Mouse (Mus musculus): ENCODE measurements around the gene Cers3. TPM values are rescaled to one million over a fixed set of nuclear protein-coding genes. Genes with fewer than 3 reads are reported as not detected.

Cers3 gene
- polyA plus RNA-seq, 1 experiment: 0.70 TPM

DNA sequence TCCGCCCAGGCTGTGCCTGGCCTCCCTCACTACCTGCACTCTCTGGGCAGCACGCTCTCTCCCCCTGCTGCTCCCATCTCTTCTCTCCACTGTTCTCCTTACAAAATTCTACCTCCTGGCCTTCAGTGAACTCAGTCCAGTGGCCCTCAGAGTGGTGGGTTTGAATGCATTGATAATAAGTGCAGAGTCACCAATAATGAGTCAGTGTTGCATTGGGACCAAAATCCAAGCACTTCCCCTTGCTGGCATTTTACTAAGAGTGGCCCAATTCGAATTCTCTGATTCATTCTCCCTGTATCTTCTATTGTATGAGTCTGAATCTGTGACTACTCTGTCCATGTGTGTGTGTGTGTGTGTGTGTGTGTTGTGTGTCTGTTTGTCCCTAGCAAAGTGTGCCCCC, 63.5 kb downstream of the Cers3 start:
- DNase-seq (ENCODE audit: low read depth): no peak
- TF ChIP-seq CTCF (IDR thresholded peaks at IDR 0.05; ENCODE audit: borderline replicate concordance, extremely low read depth, insufficient read depth, insufficient read length): no peak
- TF ChIP-seq POLR2A (IDR thresholded peaks at IDR 0.05; ENCODE audit: borderline replicate concordance, extremely low read depth, insufficient read depth, insufficient read length, poor library complexity, severe bottlenecking): no peak

- no peak for TF ChIP-seq POLR2A (IDR thresholded peaks at IDR 0.05; ENCODE audit: borderline replicate concordance, extremely low read depth, insufficient read depth, insufficient read length, poor library complexity, severe bottlenecking)
- TF ChIP-seq CTCF (IDR thresholded peaks at IDR 0.05; ENCODE audit: borderline replicate concordance, extremely low read depth, insufficient read depth, insufficient read length): no peak
- DNase-seq (ENCODE audit: low read depth): no peak
Observed at GRCm38 (mm10) chr7:66810436-66810835, 67.1 kb downstream of the Cers3 start.

DNA sequence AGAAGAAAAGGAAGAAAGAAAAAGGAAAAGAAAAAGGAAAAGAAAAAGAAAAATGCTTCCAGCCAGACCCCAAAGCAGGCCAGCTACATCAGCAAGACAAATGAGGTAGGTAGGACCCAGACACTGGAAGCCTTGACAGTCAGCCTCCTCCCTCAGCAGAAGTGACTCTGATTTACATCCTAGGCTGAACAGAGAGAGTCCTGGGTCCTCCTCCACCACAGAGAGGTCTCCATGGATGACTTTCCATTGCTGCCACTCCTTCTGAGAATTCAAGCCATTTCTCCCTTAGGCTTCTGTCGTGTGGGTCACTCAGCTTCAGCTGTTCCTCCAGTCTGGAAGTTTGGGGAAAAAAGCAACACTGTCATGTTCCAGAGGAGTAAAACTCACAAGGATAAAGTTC, 68.0 kb downstream of the Cers3 start:
- TF ChIP-seq CTCF (IDR thresholded peaks at IDR 0.05; ENCODE audit: borderline replicate concordance, extremely low read depth, insufficient read depth, insufficient read length) (no peak), POLR2A (IDR thresholded peaks at IDR 0.05; ENCODE audit: borderline replicate concordance, extremely low read depth, insufficient read depth, insufficient read length, poor library complexity, severe bottlenecking) (no peak)

GRCm38 (mm10) chr7:66812289-66812688, 69.0 kb downstream of the Cers3 start:
- TF ChIP-seq POLR2A (IDR thresholded peaks at IDR 0.05; ENCODE audit: borderline replicate concordance, extremely low read depth, insufficient read depth, insufficient read length, poor library complexity, severe bottlenecking) (no peak), CTCF (IDR thresholded peaks at IDR 0.05; ENCODE audit: borderline replicate concordance, extremely low read depth, insufficient read depth, insufficient read length) (no peak)
- no peak for DNase-seq (ENCODE audit: low read depth)

More for the DNA sequence above, 68.0 kb downstream of the Cers3 start:
- no peak for DNase-seq (ENCODE audit: low read depth)

GRCm38 (mm10) chr7:66812737-66813136, 69.4 kb downstream of the Cers3 start:
- DNase-seq (ENCODE audit: low read depth): peak; percentile 33
- TF ChIP-seq CTCF (IDR thresholded peaks at IDR 0.05; ENCODE audit: borderline replicate concordance, extremely low read depth, insufficient read depth, insufficient read length): no peak
- TF ChIP-seq POLR2A (IDR thresholded peaks at IDR 0.05; ENCODE audit: borderline replicate concordance, extremely low read depth, insufficient read depth, insufficient read length, poor library complexity, severe bottlenecking): no peak

DNA sequence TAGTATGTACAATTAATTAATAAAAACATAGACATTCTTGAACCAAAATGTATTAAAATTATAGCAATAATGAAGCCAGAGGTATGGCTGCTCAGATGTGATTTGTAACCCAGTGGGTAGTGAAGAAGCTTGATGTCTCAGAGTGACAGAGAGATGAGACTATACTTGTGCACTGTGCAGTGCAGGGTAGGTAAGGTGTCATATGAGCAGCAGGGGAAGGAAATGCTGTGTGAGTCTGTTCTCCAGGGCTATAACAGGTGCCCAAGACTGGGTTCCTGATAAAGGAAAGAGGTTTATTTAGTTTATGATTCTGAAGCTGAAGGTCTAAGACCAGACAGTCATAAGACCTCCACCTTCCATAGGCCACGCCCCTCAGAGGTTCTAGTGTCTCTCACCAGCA, 69.9 kb downstream of the Cers3 start:
- TF ChIP-seq POLR2A (IDR thresholded peaks at IDR 0.05; ENCODE audit: borderline replicate concordance, extremely low read depth, insufficient read depth, insufficient read length, poor library complexity, severe bottlenecking) (no peak), CTCF (IDR thresholded peaks at IDR 0.05; ENCODE audit: borderline replicate concordance, extremely low read depth, insufficient read depth, insufficient read length) (no peak)
- no peak for DNase-seq (ENCODE audit: low read depth)

DNA sequence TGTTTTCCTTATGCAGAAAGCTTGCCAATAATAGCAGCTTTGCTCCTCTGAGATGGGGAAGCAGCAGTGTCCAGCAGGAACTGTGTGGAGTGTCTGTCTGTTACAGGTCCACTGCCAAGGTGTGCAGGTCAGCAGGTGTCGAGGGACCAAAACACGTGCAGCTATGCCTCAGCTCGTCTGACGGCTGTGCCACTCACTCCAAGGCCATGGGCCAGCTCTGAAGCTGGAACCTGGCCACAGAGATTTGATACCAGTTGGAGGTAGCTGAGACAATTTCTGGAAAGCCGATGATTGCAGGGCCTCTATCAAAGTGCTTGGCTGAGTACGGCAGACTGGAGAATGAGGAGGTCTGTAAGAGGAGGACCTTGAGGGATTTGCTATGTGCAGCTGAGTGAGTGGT, 72.2 kb downstream of the Cers3 start:
- DNase-seq (ENCODE audit: low read depth): no peak
- TF ChIP-seq POLR2A (IDR thresholded peaks at IDR 0.05; ENCODE audit: borderline replicate concordance, extremely low read depth, insufficient read depth, insufficient read length, poor library complexity, severe bottlenecking) (no peak), CTCF (IDR thresholded peaks at IDR 0.05; ENCODE audit: borderline replicate concordance, extremely low read depth, insufficient read depth, insufficient read length) (no peak)

DNA sequence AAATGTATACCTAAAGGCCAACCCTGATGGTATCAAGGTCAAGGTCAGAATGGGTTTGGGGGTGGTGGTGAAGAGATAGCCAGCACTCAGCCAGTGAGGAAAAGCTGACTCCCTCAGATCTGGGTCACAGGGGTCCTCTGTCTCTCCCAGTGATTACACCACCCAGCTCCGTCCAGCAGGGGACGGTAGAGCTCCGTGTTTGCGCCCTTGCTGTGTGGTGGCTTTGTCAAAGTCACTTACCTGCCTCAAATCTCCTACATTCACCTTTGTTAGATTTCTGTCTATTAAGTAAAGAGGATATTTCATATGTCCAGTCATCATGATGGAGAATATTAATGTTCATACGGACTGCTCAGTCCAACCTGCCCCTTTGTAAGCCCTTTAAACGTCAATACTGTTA, 76.7 kb downstream of the Cers3 start:
- peak; percentile 35 for DNase-seq (ENCODE audit: low read depth)
- peak; percentile 96 for TF ChIP-seq CTCF (IDR thresholded peaks at IDR 0.05; ENCODE audit: borderline replicate concordance, extremely low read depth, insufficient read depth, insufficient read length)
- no peak for TF ChIP-seq POLR2A (IDR thresholded peaks at IDR 0.05; ENCODE audit: borderline replicate concordance, extremely low read depth, insufficient read depth, insufficient read length, poor library complexity, severe bottlenecking)

DNA sequence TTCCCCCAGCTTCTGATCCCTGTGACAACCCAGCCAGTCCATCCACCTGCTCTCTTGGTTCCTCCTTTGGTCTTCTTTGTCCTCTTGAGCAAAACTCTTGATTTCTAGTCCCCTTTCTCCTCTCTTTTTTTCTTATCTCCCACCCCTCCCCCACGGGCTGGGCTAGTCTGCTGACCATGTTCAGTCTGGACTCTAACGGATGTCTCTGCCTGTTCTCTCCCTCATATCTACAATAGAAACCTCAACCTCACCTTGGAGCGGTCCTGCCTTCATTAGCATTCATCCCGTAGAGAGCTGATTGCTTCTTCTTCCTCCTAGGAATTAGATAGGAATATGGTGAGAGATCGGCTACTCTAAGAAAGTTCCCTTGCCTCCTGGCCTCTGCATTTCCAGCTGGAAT, 87.5 kb downstream of the Cers3 start:
- no peak for DNase-seq (ENCODE audit: low read depth)
- TF ChIP-seq POLR2A (IDR thresholded peaks at IDR 0.05; ENCODE audit: borderline replicate concordance, extremely low read depth, insufficient read depth, insufficient read length, poor library complexity, severe bottlenecking) (no peak), CTCF (IDR thresholded peaks at IDR 0.05; ENCODE audit: borderline replicate concordance, extremely low read depth, insufficient read depth, insufficient read length) (no peak)

- TF ChIP-seq CTCF (IDR thresholded peaks at IDR 0.05; ENCODE audit: borderline replicate concordance, extremely low read depth, insufficient read depth, insufficient read length) (no peak), POLR2A (IDR thresholded peaks at IDR 0.05; ENCODE audit: borderline replicate concordance, extremely low read depth, insufficient read depth, insufficient read length, poor library complexity, severe bottlenecking) (no peak)
- DNase-seq (ENCODE audit: low read depth): peak; percentile 75
Observed at GRCm38 (mm10) chr7:66831295-66831694, 88.0 kb downstream of the Cers3 start.

- peak; percentile 99 for DNase-seq (ENCODE audit: low read depth)
- TF ChIP-seq POLR2A (IDR thresholded peaks at IDR 0.05; ENCODE audit: borderline replicate concordance, extremely low read depth, insufficient read depth, insufficient read length, poor library complexity, severe bottlenecking) (no peak), CTCF (IDR thresholded peaks at IDR 0.05; ENCODE audit: borderline replicate concordance, extremely low read depth, insufficient read depth, insufficient read length) (peak; percentile 96)
Observed at GRCm38 (mm10) chr7:66839463-66840007, 96.2 kb downstream of the Cers3 start, which contains the start of gene Adamts17. Adamts17 (plus strand) TSS chr7:66839735.

DNA sequence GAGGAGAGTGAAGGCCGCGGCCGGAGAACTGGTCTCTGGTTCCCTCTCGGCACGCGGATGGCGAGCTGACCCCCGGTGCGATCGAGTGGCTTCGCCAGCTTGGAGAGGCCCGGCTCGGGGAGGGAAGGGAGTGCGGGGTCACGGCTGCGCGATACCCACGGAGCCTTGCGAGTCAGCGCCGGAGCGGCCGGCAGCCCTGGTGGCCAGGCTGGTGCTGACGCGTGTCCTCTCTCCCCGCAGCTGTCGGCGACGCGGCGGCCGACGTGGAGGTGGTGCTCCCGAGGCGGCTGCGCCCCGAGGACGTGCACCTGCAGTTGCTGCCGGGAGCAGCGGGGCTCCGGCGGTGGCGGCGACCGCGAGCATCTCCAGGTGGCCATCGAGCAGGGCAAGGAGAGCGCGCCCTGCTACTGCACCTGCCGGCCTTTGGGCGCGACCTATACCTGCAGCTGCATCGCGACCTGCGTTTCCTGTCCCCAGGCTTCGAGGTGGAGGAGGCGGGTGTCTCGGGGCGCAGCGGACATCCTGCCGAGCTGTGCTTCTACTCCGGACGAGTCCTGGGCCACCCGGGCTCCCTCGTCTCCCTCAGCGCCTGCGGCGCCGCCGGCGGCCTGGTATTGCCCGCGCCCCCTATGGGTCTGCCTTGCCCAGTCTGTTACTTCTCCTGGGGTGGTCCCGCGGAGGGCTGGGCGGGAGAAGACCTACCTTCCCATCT, 96.9 kb downstream of the Cers3 start:
- peak; percentile 44 for DNase-seq (ENCODE audit: low read depth)
- TF ChIP-seq CTCF (IDR thresholded peaks at IDR 0.05; ENCODE audit: borderline replicate concordance, extremely low read depth, insufficient read depth, insufficient read length): peak; percentile 52
- no peak for TF ChIP-seq POLR2A (IDR thresholded peaks at IDR 0.05; ENCODE audit: borderline replicate concordance, extremely low read depth, insufficient read depth, insufficient read length, poor library complexity, severe bottlenecking)
